Mouse (Mus musculus) lung, adult 2 months (tissue): ENCODE measurements at regions not wholly inside any gene's neighbourhood (a gene's known extent, or its start where the extent isn't known, plus 50 kb on each side); places are given as distances from the start of the nearest gene placed in this dataset.

Experiments
- CTCF ChIP-seq: fragments of 200-500 bp; IDR thresholded peaks from 2 replicates; pipeline ENCODE4 v1.5.1; 2011; ENCODE audit warnings: mild to moderate bottlenecking, low read length, control low read depth; ENCODE audit not compliant: insufficient read depth
- POLR2A ChIP-seq: fragments of 200-500 bp; IDR thresholded peaks from 2 replicates; pipeline ENCODE4 v1.6.1; 2011; ENCODE audit warnings: low read depth, mild to moderate bottlenecking, control low read depth, low read length, borderline replicate concordance; ENCODE audit errors: extremely low read depth

DNA sequence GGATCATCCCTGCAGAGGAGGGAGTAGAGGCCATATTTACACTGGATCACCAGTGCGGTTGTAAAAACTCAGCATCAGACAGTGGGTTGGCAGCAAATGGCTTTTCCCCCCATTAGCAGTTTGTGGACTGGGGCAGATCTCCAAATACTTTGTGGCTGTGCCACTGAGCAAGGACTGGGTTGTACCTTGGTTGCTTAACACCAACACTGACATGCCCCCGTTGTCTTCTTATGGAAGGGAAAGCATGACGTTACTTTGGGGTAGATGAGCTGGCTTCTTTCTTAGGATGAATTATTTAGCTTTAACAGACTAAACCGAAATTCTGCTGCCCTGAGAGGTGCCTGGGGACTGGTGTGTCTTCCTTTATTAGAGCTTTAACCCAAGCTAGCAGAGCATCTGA, 365.0 kb downstream of the Setd4 start:
- TF ChIP-seq POLR2A (no peak), CTCF (no peak)
